Mouse (Mus musculus) mouse embryonic stem cell (cell line): ENCODE measurements around the gene Rps4x.
"Not testable (repeated sequence)": the region's sequence is repeated elsewhere in the genome, so short reads cannot be mapped to it uniquely, and the experiment has no call there.

Experiments
- in situ Hi-C, 2 experiments: fragments of 300-500 bp; cut with MboI; formaldehyde crosslinking; loops; 1 replicate in 1 of 2; 3 replicates in 1 of 2; pipeline ENCODE4 v1.14.3; 2019 to 2020; ENCODE audit warnings: low sequenced_read_pairs in 2 of 2, low pct_unique_long_range_greater_than_20kb in 1 of 2, mixed read lengths in 1 of 2; ENCODE audit not compliant: unreplicated experiment in 1 of 2

Rps4x gene

GRCm38 (mm10) chrX:102188712-102189497, at the start of gene Rps4x:
Gene Rps4x (minus strand): TSS chrX:102189394.
- in situ Hi-C loops = no loop called here

DNA sequence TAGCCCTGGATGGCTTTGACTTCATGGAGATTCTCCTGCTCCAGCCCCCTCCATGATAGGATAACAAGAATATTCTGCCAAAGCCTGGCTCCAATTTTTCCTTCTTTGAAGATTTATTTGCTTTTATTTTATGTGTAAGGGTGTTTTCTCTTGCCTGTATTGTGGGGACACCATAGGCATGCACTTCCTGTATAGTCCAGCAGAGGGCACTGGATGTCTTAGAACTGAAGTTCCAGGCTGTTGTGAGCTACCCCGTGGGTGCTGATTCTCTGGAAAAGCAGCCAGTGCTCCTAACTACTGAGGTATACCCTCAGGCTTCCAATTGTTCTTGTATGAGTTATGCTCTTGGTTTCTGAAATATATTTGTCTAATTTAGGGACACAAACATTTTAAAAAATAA, 29.9 kb upstream of the Rps4x start:
- in situ Hi-C loops = no loop called here

- in situ Hi-C loops = not testable (repeated sequence)
Observed at GRCm38 (mm10) chrX:102215356-102215755, 26.2 kb upstream of the Rps4x start.

DNA sequence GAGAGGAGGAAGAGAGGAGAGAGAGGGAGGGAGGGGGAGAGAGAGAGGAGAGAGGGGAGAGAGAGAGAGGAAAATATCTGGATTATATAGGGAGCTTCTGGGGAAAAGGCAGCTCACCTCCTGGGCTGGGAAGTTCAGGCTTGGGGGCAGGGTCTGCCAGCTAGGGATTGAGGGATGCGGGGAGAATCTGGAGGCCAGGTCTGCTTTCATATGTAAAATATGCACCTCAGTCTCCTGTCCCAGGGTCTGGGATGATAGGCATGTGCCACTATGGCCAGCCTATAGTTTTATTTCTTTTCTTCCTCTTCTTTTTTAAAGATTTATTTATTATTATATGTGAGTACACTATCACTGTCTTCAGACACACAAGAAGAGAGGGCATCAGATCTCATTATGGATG, 1.6 kb upstream of the Rps4x start:
- in situ Hi-C loops = no loop called here

DNA sequence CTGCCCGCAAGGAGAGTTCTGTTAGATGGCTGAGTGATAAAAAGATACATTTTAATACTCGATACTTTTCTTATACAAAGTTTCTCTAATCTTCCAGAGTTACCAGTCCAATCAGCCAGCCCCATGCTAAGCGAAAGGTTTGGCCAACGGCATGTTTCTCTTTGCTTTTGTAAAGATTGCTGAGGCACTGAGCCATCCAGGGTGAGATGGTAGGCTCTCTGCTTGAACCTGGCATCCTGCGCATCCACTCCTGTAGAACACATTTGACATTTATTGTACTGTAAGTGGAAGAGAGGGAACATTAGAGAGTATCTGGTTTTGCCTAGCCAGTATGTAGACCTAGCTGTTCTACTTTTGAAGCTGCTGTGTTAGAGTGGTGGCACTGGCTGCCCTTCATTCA, 387 bp upstream of the Rps4x start:
- in situ Hi-C loops = no loop called here

DNA sequence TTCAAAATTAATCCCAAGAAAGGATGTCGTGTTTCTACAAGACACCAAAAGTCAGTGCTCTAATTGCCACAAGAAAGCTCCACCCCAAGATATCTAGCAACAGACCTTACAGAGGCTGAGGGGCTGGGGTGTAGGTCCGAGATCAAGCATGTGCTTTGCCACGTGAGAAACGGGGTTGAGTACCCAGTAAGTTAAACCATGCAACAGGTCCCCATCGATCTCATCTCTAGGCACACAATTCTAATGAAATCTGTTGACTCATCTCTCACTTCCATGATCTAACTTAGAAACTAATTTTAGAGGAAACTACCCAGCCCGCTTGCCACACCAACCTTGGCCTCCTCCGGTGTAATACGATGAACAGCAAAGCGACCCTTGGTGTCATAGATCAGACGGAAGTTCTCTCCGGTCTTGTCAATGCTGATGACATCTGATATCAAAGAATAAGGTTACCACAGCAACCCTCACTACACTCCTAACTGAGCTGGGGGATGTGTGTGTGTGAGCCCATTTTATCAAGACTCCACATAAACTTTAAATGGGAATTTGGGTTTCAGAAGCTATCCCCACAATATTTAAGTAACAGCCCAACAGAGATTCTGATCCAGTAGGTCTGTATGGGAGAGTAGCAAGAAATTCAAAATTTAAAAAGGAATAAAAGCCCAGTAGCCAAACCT, 2.0 kb downstream of the Rps4x start:
- in situ Hi-C loops = no loop called here

GRCm38 (mm10) chrX:102182575-102182974, 6.6 kb downstream of the Rps4x start:
- in situ Hi-C loops = no loop called here

DNA sequence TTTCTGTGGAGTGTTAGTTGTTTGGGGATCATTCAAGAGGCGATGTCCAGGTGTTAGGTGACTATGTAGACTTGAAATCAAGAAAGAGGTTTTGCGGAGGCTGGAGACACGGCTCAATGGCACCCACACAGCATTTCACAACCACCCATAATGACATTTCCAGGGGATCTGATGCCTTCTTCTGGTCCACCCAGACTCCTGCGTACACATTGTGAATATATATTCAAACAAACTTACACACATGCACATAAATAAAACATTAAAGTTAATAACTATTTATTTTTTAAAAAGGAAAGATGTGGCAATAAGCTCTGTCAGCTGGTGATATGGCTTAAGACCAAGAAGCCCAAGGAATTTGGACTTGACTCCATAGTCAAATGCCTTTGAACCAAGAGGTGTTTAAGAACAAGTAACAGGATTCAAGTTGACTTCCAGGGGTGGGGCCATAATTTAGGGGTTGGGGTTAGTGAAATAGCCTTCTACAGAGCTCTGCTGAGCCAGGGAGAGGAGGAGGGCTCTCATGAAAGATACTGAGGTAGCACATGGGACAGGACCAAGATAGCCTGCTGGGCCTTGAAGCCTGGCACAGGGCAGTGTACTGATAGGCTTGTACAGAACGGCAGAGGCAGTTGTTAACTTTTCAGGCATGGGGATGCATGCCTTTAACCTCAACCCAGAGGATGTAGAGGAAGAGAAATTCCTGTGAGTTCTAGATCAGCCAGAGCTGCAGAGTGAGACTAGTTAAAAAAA, 13.5 kb downstream of the Rps4x start:
- in situ Hi-C loops = no loop called here

DNA sequence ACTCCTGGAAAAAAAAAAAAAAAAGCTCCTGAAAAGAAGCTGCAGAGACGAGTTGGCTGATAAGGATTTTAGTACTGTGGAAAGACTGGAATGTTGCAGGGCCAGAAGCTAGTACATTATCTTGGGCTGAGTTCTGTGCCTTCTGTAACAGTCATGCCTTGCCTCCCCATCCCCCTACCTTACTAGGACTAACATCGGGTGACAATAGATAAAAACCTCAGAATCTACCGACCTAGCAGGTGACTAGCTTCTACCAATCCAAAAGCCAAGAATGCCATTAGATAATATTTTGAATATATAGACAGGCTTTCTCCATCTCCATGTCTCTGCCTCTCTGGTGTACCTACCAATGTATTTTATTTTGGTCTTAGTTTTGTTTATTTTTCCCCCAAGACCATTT, 18.3 kb downstream of the Rps4x start:
- in situ Hi-C loops = no loop called here

DNA sequence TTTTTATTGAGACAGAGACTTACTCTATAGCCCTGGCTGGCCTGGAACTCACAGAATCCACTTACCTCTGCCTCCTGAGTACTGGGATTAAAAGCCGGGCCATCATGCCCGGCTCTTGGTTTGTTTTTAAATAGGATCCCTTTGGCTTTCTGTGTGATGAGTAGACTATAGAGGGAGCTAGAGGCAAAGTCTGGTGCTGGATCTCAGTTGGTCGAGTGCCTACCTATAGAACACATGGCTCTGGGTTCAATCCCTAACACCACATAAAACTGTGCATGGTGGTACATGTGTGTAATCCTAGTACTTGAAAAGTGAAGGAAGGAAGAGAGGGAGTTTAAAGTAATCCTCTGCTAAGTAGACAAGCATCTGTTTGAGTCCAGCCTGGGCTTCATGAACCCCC, 19.1 kb downstream of the Rps4x start:
- in situ Hi-C loops = no loop called here

- in situ Hi-C loops = no loop called here
Observed at GRCm38 (mm10) chrX:102169724-102170123, 19.5 kb downstream of the Rps4x start.

- in situ Hi-C loops = no loop called here
Observed at GRCm38 (mm10) chrX:102166986-102167385, 22.2 kb downstream of the Rps4x start.

DNA sequence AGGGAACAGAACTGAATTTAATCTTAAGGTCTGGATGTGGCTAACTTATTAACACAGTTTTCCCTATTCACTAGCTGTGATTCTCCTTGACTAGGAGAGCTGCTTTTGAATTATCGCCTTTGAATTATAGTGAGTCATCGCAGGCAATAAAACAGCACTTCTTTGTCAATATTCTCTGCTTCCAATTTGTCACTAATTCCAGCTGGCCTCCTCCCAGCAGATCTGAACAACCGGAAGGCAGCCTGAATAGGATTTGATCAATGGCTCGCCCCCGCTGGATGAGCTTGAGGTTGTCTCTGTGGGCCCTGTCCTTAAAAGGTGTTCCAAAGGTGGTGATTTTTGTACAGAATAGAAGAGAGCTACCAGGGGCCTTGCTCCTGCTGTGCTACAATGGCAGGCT, 22.7 kb downstream of the Rps4x start:
- in situ Hi-C loops = no loop called here

- in situ Hi-C loops = no loop called here
Observed at GRCm38 (mm10) chrX:102163529-102163928, 25.7 kb downstream of the Rps4x start.

- in situ Hi-C loops = no loop called here
Observed at GRCm38 (mm10) chrX:102163096-102163495, 26.1 kb downstream of the Rps4x start.

GRCm38 (mm10) chrX:102160528-102160927, 28.7 kb downstream of the Rps4x start:
- in situ Hi-C loops = no loop called here

DNA sequence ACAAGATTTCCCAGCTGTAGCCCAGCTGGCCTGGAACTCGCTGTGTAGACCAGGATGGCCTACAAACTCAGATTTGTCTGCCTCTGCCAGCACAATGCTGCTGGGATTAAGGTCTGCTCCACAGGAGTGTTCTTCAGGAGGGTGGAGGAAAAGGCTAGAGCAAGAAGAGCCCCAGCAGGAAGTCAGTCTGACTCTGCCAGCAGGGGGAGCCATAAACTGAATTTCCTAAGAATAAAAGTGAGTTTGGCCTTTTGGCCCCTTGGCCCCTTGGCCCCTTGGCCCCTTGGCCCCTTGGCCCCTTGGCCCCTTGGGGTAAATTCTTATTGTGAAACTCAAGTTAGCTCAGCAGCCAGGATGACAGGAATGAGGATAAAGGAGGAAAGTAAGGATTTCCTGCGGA, 29.4 kb downstream of the Rps4x start:
- in situ Hi-C loops = no loop called here

GRCm38 (mm10) chrX:102157423-102157791, 31.8 kb downstream of the Rps4x start:
- in situ Hi-C loops = no loop called here

GRCm38 (mm10) chrX:102156618-102157422, 32.4 kb downstream of the Rps4x start, which contains the start of gene Ercc6l:
Gene Ercc6l (minus strand): TSS chrX:102157091.
- in situ Hi-C loops = no loop called here
